Mouse (Mus musculus) CD4-positive, CD25-positive, alpha-beta regulatory T cell, adult 4 months (primary cell): ENCODE results near the gene Lamb3. TPM values are rescaled to one million over a fixed set of nuclear protein-coding genes. Genes with fewer than 3 reads are reported as not detected.
"Not testable (repeated sequence)": the region's sequence is repeated elsewhere in the genome, so short reads cannot be mapped to it uniquely, and the experiment has no call there.

Source experiments
- ATAC-seq: one replicate; pipeline ENCODE4 v1.8.0; 2017
- polyA plus RNA-seq, 2 experiments: library from polyadenylated mRNA; unstranded; fragments of 100-300 nt; shearing (Covaris generic); gene quantifications; one replicate each; pipeline ENCODE4 v1.2.1; 2017

Gene Lamb3
- polyA plus RNA-seq, 2 experiments from 2014 or later, result 22.2 to 30.4 TPM

DNA sequence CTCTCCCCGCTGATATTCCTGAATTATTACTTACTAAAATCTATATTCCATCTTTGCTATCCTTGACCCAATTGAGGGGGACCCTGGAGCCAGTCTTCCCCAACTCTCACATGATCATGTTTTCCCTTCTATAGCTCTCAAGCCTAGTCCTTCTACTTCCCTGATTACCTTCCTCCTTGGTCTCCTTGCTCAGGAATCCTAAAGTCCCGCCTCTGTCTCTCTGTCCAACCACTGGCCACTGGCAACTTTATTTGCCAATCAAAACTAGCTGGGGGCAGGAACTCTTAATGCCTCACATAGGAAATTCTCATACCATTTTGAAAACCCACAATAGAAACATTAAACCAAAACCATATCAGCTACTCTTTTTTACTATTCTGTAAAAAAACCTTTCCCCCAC is 73.8 kb downstream of the Lamb3 start:
- ATAC-seq, result no peak

DNA sequence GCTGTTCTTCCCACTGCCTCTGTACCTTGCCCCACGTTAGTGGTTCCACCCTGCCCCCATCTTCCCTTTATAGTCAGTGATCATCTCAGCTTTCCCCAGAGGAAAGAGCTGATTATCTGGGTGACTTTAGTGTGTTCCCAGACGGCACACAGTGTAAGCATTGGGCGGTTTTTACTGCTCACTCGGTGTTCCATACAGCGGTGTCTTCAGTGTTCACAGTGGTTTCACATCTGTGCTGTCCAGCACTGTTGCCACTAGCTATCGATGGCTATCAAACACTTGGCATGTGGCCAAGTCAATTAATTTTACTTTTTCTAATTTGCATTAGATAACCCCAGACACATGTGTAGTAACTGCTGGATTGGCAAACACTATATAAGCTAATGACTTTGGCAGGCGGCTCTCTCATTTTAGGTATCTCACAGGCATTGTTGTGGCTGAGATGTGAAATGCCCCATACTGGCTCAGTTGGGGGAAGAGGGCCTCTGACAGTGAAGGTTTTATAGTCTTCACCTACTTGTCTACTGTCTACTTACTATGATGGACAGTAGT is 76.8 kb downstream of the Lamb3 start:
- ATAC-seq, result no peak

DNA sequence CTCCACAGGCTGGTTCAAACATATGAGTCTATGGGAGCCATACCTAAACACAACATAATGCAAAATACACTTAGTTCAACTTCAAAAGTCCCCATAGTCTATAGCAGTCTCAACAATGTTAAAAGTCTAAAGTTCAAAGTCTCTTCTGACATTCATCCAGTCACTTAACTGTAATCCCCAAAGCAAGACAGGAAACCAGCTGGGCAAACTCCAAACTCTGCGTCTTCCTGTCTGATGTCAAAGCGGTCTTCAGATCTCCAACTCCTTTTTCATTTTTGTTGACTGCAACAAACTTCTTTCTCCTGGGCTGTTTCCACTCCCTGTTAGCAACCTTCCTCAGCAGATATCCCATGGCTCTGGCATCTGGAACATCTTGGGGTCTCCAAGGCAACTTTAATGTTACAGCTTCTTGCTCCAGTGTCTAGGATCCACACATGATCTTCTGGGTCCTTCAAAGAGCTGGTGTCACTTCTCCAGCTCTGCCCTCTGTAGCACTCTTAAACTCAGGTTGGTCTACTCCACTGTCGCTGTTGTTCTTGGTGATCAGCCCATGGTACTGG is 78.3 kb downstream of the Lamb3 start:
- not testable (repeated sequence) for ATAC-seq

DNA sequence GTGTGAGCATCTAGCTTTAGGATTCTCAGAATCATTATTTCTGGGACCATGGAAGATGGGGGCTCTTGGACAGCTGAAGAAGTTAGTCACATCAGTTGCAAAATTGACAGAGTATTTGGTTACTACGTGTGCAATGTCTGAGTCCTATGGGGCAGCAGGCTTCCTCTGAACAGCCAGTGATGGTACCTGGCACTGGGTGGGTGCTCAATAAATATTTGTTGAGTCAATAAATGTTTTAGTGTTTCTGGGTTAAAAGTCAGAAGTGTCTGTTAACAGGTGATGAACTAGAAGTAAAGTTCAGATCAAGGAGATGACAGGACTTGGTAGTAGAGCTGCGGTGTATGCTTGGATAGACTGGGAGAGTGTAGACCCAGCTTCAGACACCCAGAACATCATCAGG is 80.1 kb downstream of the Lamb3 start:
- no peak for ATAC-seq

DNA sequence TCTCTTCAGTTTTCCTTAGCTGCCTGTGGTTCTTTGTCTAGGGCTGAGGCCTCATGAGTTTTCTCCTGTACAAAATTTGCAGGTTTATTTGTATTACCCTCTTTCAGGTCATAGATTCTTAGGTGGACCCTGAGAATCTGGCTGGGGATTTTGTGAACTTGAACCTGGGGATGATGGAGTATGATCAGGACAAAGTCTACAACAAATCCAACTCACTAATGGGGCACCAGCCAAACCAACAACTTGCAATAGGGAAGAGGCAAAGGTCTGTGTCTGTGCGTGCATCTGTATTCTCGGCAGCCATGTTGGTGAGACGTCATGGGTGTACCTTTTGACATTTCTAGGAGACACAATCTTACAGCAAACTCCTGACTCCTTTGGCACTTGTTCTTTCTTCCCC is 81.6 kb downstream of the Lamb3 start:
- no peak for ATAC-seq

DNA sequence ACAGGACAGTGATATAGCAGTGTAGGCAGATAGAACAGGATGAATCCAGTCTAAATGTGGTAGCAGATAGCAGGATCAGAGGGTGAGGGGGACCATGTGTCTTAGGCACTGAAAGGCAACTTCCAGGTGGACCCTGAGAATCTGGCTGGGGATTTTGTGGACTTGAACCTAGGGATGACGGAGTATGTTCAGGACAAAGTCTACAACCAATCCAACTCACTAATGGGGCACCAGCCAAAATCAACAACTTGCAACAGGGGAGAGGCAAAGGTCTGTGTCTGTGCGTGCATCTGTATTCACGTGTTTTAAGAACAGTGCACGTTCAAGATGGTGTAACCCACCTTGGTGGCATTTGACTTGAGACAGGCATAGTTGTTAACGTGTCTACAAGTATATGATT is 82.4 kb downstream of the Lamb3 start:
- ATAC-seq, result no peak

DNA sequence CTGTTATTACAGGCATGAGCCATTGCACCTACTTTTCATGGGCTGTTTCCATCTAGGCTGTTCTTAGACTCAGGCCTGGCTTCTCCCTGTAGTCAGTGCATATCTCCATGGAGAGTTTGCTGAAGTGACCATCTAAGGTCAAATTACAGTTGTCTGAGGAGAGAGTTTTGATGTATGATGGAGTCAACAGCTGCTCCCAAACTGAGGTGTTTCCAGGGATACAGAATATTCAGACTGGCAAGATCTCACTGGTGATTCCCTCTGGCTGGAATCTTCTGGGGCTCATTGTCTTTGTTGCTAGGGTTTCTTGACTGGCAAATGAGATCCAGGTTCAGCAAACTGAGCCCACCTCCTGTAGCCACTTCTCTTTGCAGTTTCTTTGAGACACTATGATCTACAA is 83.2 kb downstream of the Lamb3 start:
- ATAC-seq, result no peak

DNA sequence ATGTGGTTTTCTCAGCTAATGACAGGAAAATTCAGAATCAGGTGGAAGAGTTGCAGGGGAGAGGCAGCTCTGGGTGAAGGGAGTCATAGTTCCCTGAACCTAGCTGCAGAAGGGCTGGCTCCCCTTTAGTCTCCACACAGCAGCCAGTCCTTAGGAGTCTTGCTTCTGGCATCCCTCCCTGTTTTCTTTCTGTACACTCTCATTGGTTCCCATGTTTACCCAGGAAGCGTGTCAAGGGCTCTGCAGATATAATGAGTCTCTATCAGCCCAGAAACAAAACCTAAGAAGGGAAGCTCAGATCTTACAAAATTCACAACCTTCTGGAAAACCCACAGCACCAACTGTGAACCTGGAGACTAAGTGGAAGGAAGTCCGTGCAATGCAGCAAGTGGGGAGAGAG is 85.5 kb downstream of the Lamb3 start:
- no peak for ATAC-seq

DNA sequence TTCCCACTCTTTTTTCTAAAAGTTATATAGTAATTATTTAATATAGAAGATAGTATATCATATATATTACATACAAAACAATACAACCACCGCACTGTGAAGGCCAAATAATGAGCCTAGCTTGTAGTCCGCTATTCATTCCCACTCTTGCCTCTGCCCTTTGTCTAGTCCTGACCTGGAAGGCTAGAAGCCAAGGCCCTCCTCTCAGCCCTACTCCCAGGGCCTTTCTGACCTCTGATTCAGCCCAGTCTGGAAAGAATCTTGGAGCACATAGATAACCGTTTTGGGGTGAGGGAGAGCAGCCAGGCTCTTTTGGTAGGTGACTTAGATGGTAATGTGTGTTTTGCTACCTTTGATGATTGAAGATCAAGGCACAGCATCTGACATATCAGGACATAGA is 86.4 kb downstream of the Lamb3 start:
- ATAC-seq, result no peak

DNA sequence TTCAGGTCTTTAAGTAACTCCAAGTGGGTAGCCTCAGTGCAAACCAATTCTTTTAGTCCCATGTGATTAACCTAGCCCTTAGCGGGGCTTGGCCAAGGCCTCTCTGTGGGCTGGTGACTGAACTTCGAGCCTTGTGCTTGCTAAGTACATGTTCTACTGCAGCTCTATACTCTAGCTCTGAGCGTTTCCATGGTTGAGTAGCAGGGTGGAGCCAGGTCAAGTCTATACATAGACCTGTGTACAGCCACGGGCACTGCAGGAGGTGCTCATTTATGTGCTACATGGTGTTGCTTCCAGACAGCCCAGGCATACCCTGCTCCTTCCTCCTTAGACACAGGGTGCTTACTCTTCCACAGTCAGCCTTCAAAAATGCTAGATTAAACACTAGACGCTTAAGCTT is 88.4 kb downstream of the Lamb3 start:
- no peak for ATAC-seq

DNA sequence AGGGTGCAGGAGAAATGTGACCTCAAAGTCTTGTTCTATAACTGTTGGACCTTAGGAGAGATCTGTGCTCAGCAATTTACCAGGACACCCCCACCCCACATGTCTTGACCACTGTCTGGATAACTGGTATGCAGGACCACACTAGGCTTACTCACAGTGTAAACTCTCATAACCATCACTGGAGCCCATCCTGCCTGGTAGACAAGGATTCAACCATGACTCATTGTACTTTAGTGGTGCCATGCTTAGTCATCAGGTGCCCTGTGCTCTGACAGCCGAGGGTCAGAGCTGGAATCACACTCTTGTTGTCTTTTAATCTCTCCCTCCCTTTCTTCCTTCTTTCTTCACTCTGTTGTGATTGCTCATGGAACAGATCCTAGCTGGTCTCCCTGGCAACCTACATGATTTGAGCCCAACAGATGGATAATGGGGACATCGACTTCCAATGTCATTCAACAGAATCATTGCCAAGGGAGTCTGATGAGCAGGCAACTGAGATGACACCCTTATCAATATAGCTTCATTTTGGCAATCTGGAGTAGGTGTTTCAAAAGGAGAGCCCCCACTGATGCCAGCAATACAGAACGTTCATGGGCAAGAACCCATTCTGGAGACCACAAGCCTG is 90.8 kb downstream of the Lamb3 start:
- no peak for ATAC-seq

DNA sequence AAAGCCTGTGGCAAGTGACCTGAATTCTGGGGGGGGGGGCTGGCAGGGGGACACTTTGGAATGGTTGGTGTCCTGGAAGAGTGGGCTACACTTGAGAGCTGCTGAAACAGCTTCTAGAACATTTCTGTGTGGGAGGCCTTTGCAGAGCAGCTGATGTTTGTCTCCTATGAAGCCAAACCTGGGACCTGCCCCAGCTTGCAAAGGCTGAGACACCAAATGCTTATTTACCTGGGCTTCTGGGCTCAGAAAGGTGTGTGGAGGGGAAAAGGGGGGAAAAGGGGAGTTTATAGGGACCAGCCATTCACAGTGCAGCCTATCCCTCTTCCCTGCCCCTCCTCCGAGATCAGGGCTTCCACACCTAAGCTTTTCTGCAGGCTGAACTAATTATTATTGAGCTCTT is 92.5 kb downstream of the Lamb3 start:
- ATAC-seq, result no peak

DNA sequence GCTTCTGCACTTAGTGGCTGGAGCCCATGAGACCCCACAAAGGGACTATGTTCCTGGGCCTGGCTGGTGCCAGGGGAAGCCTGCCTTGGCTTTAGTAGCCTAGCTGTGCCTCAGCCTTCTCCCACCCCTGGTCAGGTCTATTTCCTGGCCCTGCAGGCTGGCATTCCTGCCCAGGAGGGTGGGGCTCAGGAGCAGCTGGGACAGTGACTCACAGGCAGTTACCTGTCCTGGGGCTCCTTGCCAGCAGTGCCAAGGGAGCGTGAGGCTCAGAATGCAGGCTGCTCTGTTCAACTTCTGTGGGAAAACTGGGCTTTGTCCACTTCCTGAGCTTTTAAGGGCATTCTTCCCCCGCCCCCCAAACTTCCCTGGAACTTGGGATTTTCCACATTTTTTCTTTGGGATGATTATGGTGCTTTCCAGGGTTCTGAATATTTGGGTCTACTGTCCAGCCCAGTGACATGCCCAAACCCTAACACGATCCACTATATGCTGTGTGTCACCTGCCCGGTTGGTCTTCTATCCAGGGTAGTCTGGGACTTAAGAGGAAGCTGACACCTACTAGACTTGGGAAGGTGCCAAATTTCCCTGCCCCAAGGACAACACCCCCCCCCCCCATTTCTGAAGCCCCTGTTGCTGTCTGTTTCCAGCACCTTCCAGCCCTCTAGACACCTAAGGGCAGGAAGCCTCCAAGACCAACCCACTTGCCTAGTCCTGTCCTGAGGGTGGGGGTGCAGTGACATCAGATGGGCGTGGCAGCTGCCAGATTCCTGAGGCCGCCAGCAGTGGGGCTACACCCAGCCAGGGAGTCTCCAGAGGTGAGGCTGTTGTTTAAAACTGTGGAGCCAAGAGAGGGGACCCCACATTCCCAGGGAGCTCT is 94.0 kb downstream of the Lamb3 start:
- no peak for ATAC-seq

DNA sequence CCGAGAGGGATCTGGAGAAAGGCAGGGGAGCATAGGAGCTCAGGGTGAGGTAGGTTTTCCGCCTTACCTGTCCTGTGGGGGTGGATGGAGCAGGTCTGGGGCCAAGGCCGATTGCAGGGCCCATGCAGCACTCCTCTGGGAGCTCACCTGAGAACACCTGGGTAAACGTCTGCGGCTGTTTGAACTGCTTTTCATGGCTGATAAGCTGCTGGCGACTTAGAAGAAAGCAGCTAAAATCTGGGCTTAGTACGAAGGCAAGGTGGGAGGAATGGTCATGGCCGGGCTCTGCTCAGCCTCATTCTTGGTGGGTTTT is 94.5 kb downstream of the Lamb3 start:
- no peak for ATAC-seq

DNA sequence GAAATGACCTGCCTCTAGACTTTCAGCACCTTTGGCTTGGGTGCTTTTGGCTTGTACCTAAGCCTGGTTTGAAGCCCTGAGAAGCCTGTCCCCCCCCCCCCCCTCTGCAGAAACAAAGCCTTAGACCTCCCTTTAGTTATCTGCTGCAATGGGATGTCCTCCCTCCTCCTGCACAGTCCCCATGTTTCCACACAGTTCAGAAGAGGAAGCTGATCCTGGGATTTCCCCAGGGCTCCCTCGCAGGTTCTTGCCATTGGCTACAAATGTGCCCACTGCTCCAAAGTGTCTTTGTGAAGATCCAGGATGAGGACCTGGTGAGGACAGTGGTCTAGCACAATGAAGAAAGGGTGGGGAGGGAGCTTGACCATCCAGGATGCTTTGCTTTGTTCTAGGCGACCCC is 95.6 kb downstream of the Lamb3 start:
- no peak for ATAC-seq

DNA sequence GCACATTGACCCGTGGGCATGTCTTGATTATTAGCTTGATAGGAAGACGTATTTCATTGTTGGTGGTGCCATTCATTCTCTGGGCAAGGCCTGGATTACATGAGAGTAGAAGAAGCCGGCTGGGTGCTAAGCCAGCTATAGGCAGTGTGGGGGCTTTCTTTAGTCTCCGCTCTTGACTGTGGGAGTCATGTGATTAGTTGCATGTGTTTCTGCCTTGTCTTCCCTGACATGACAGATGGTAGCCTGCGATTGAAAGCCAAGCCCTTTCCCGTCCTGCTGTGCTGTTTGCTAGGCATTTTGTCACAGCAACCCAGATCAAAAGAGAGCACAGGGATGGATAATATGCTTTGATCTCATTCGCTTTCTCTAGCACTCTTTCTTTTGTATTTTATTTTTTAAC is 97.9 kb downstream of the Lamb3 start:
- no peak for ATAC-seq

DNA sequence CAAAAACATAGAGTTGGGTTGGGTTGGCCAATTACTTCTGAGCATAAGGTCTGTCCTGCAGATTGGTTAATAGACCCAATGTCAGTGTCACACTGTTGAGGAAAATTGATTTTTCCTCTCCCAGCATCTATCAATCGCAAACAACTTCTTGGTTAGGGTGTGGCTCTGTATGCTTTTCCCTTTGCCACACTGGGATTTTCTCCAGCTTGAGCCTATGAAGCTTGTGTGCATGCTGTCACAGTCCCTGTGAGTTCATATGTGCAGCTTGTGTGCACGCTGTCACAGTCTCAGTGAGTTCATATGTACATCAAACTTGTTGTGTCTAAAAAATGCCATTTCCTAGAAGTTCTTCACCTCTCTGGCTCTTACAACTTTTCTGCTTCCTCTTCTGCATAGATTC is 99.3 kb downstream of the Lamb3 start:
- ATAC-seq, result no peak

DNA sequence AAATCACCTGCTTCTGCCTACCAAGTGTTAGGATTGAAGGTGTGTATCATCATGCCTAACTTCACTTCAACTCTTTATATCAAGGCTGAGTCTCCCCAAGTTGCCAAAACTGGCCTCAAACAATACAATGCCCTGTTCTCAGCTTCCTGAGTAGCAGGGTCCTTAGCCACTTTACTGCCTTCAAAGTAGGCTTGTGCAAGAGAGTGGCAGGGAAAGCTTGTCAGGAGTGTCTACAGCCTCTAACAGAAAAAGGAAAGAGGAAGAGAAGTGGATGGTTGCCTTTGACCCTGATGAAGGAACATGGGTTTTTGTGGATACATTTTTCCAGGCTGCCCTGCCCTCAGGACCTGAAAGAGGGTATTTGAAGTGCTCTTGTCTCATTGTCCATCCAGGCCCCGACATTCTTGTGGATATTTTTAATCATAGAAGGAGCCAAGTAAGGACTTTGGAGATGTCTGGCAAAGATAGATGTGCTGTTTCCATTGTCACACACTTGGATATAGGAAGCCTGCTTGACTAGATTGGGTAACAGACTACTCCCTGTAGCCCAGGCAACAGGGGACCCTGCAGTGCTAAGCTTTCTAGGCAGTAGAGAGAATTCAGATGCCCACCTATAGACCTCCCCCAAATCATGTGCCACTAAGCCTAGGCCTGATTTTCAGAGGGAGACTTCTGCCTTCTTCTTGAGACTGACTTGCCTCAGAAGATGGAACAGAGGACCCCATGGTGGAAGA is 102.5 kb downstream of the Lamb3 start:
- no peak for ATAC-seq

DNA sequence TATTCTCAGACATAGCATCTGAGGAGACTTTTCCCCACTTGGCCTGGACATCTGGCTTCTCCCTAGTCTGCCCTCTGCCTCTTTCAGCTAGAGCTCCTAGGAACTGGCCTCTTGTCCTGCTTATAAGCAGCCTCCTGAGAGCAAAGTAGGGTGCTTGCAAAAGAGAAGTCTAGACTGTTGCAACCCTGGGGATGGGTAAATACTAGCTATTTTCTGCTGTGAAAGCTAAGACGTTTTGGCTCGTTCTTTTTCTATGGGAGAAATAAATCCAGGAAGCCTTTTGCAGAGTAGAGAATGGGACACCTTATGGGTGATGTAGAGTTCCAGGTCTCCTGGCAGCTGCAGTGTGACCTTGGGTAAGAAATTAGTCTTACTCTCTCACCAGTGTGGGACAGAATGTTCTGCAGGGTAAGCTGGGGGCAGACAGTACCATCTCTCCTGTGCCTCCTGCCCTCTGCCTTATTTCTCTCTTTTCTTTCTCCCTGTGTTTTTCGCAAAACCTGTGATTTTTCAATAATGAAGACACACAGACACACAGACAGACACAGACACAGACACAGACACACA is 103.1 kb downstream of the Lamb3 start:
- ATAC-seq, result no peak

DNA sequence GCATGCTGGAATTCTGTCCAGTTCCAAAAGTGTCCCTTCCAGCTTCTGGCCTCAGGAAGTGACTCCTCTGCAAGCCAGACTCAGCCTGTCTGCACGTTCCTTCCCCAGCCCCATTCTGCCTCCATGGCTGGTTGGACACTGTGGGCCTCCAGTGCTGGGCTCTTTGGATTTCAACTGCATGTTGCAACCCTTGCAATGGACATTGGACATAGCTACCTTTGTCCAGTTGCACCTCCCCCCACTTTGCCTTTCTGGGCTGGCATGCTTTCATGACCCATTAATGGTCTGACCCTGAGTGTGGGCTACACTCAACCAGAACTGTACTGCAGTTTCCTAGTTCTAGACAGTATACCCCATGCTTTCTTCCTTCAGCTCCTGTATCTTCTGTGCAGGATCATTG is 104.1 kb downstream of the Lamb3 start:
- ATAC-seq, result no peak

DNA sequence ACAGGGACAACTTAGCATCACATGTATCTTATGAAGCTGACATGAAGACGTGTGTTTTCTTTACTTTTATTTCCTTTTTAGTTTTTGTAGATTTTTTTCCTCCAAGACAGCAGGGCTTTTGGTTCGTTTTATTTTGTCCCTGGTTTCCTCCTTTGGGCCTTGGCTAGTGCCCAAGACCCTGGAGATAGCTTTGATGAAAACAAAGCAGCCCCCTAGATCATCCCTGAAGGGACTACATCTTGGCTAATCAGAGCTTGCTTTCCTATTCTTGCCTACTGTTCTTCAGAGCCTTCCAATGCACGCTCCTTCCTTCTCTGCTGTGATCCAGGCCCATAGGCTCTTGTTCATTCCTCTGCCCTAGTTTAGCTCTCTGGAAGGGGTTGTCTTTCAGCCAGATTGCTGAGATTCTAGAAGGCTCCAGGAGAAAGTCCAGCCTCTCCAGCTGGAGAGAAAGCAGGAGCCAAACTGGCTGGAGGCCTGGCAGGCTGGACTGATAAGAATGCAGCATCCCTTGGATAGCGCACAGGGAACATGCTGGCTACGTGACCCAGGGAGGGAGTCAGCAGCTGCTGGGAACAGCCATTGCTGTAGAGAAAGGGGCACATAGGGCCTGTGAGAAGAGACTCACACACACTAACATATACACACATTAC is 108.3 kb downstream of the Lamb3 start:
- no peak for ATAC-seq

DNA sequence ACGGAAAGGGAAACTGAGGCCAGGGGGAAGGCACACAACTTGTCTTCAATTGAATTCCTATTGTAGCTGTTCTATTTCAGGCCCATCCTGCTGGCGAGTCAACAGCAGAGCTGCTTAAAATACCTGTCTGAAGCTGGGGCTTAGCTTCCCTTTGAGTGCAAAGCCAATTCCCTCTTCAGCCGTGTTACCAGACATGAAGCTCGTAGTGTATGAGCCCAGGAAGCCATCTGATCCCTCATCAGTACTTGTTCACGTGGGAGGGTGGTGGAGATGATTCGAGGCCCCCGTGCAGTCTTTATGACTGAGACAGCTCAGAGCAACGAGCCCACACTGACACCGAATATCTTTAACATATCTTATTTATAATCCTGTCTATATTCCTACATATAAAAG is 108.9 kb downstream of the Lamb3 start:
- no peak for ATAC-seq
